Mouse (Mus musculus): ENCODE data around the gene Acat2.
"Not testable (repeated sequence)": the region's sequence is repeated elsewhere in the genome, so short reads cannot be mapped to it uniquely, and the experiment has no call there.

DNA sequence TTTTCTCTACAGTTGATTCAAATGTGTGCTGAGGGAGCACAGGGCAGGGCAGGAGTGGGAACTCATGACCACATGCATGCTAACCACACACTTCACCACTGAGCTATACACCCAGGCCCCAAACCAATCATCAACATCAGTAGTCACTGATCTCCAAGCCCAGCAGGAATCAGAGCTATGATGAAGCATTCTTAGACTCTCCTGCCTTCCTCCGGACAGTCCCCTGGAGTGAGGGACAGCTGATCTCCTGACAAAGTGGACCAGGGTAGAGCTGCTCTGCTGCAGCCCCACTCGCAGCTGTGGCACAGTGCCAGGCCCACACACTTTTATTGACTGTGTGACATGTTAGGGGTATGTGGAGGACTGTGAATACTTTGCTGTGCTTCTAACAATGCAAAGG lies 1.2 kb downstream of the Acat2 start:
- TF ChIP-seq CTCF, EP300 (IDR thresholded peaks at IDR 0.05; ENCODE audit: low read depth): not testable (repeated sequence)
